Mouse (Mus musculus): ENCODE measurements around the gene Gtpbp1. TPM values are rescaled to one million over a fixed set of nuclear protein-coding genes. Genes with fewer than 3 reads are reported as not detected.

The Gtpbp1 gene
- polyA plus RNA-seq, 1 experiment from 2014 or later = 56.5 TPM

GRCm38 (mm10) chr15:79753420-79753752 is 62.7 kb downstream of the Gtpbp1 start:
- H3K4me1 ChIP-seq (replicated peaks; ENCODE audit: control insufficient read depth, insufficient read depth, low read length) = 0 out of 2 replicates have a peak, but pooled peaks cover 4% of the 10 kb centered on the region
- ATAC-seq = peak; percentile 21; the same call in 1 of the 2 replicates
- H3K36me3 ChIP-seq (ENCODE audit: control insufficient read depth, insufficient read depth) = no peaks in the 10 kb centered on the region
- H3K9ac ChIP-seq (replicated peaks; ENCODE audit: low read depth, low read length) = no peak overlapping the region
- 84% methylated on average over 3 of the region's 3 CpGs for WGBS
- H3K4me3 ChIP-seq (replicated peaks; ENCODE audit: low read length) = no peak overlapping the region
- no peaks in the 10 kb centered on the region for H3K27me3 ChIP-seq (replicated peaks; ENCODE audit: control insufficient read depth, insufficient read depth, low read length)
- no peaks in the 10 kb centered on the region for H3K9me3 ChIP-seq (ENCODE audit: control insufficient read depth, low read length)
- no peak overlapping the region for H3K4me2 ChIP-seq (ENCODE audit: low read length)
- H3K27ac ChIP-seq (ENCODE audit: low read length) = no peak overlapping the region

- Histone ChIP-seq H3K4me3 (replicated peaks; ENCODE audit: low read length) (no peak overlapping the region), H3K4me2 (ENCODE audit: low read length) (no peak overlapping the region), H3K27me3 (replicated peaks; ENCODE audit: control insufficient read depth, insufficient read depth, low read length) (no peaks in the 10 kb centered on the region), H3K36me3 (ENCODE audit: control insufficient read depth, insufficient read depth) (no peaks in the 10 kb centered on the region), H3K9ac (replicated peaks; ENCODE audit: low read depth, low read length) (no peak overlapping the region), H3K4me1 (replicated peaks; ENCODE audit: control insufficient read depth, insufficient read depth, low read length) (0 out of 2 replicates have a peak, but pooled peaks cover 4% of the 10 kb centered on the region), H3K27ac (ENCODE audit: low read length) (no peak overlapping the region), H3K9me3 (ENCODE audit: control insufficient read depth, low read length) (no peaks in the 10 kb centered on the region)
- WGBS = 57% methylated on average over 4 of the region's 4 CpGs
- ATAC-seq = no peak
These were observed 63.2 kb downstream of the Gtpbp1 start for GRCm38 (mm10) chr15:79753873-79754272.

GRCm38 (mm10) chr15:79755176-79755575 is 64.5 kb downstream of the Gtpbp1 start:
- H3K4me1 ChIP-seq (replicated peaks; ENCODE audit: control insufficient read depth, insufficient read depth, low read length) = 0 out of 2 replicates have a peak, but pooled peaks cover 4% of the 10 kb centered on the region
- H3K27ac ChIP-seq (ENCODE audit: low read length) = no peak overlapping the region
- ATAC-seq = no peak
- H3K9me3 ChIP-seq (ENCODE audit: control insufficient read depth, low read length) = no peaks in the 10 kb centered on the region
- no peak overlapping the region for H3K4me3 ChIP-seq (replicated peaks; ENCODE audit: low read length)
- no peak overlapping the region for H3K4me2 ChIP-seq (ENCODE audit: low read length)
- no peaks in the 10 kb centered on the region for H3K27me3 ChIP-seq (replicated peaks; ENCODE audit: control insufficient read depth, insufficient read depth, low read length)
- 86% methylated on average over 4 of the region's 4 CpGs for WGBS
- H3K36me3 ChIP-seq (ENCODE audit: control insufficient read depth, insufficient read depth) = no peaks in the 10 kb centered on the region
- H3K9ac ChIP-seq (replicated peaks; ENCODE audit: low read depth, low read length) = no peak overlapping the region

- no peak overlapping the region for H3K27ac ChIP-seq (ENCODE audit: low read length)
- H3K4me2 ChIP-seq (ENCODE audit: low read length) = no peak overlapping the region
- ATAC-seq = no peak
- 0 out of 2 replicates have a peak, but pooled peaks cover 4% of the 10 kb centered on the region for H3K4me1 ChIP-seq (replicated peaks; ENCODE audit: control insufficient read depth, insufficient read depth, low read length)
- WGBS = 78% methylated on average over 8 of the region's 8 CpGs
- no peaks in the 10 kb centered on the region for H3K9me3 ChIP-seq (ENCODE audit: control insufficient read depth, low read length)
- no peaks in the 10 kb centered on the region for H3K27me3 ChIP-seq (replicated peaks; ENCODE audit: control insufficient read depth, insufficient read depth, low read length)
- H3K4me3 ChIP-seq (replicated peaks; ENCODE audit: low read length) = no peak overlapping the region
- no peak overlapping the region for H3K9ac ChIP-seq (replicated peaks; ENCODE audit: low read depth, low read length)
- no peaks in the 10 kb centered on the region for H3K36me3 ChIP-seq (ENCODE audit: control insufficient read depth, insufficient read depth)
These were observed 65.5 kb downstream of the Gtpbp1 start for GRCm38 (mm10) chr15:79755977-79756625.

- Histone ChIP-seq H3K4me2 (ENCODE audit: low read length) (no peak overlapping the region), H3K27ac (ENCODE audit: low read length) (no peak overlapping the region), H3K4me3 (replicated peaks; ENCODE audit: low read length) (no peak overlapping the region), H3K4me1 (replicated peaks; ENCODE audit: control insufficient read depth, insufficient read depth, low read length) (0 out of 2 replicates have a peak, but pooled peaks cover 4% of the 10 kb centered on the region), H3K9ac (replicated peaks; ENCODE audit: low read depth, low read length) (no peak overlapping the region), H3K9me3 (ENCODE audit: control insufficient read depth, low read length) (no peaks in the 10 kb centered on the region), H3K27me3 (replicated peaks; ENCODE audit: control insufficient read depth, insufficient read depth, low read length) (no peaks in the 10 kb centered on the region), H3K36me3 (ENCODE audit: control insufficient read depth, insufficient read depth) (0 out of 2 replicates have a peak, but pooled peaks cover 1% of the 10 kb centered on the region)
- ATAC-seq = no peak
- WGBS = 97% methylated on average over 3 of the region's 3 CpGs
These were observed 66.5 kb downstream of the Gtpbp1 start for GRCm38 (mm10) chr15:79757118-79757517.

GRCm38 (mm10) chr15:79760956-79761355 is 70.3 kb downstream of the Gtpbp1 start:
- ATAC-seq = no peak
- WGBS = 88% methylated on average over 6 of the region's 6 CpGs
- Histone ChIP-seq H3K9ac (replicated peaks; ENCODE audit: low read depth, low read length) (no peak overlapping the region), H3K27ac (ENCODE audit: low read length) (no peak overlapping the region), H3K27me3 (replicated peaks; ENCODE audit: control insufficient read depth, insufficient read depth, low read length) (no peaks in the 10 kb centered on the region), H3K4me2 (ENCODE audit: low read length) (no peak overlapping the region), H3K9me3 (ENCODE audit: control insufficient read depth, low read length) (no peaks in the 10 kb centered on the region), H3K4me1 (replicated peaks; ENCODE audit: control insufficient read depth, insufficient read depth, low read length) (peaks cover 22% of the 10 kb centered on the region), H3K36me3 (ENCODE audit: control insufficient read depth, insufficient read depth) (peaks cover 9% of the 10 kb centered on the region; the same call in 1 of the 2 replicates), H3K4me3 (replicated peaks; ENCODE audit: low read length) (no peak overlapping the region)

- no peak overlapping the region for H3K4me3 ChIP-seq (replicated peaks; ENCODE audit: low read length)
- no peak for ATAC-seq
- no peaks in the 10 kb centered on the region for H3K27me3 ChIP-seq (replicated peaks; ENCODE audit: control insufficient read depth, insufficient read depth, low read length)
- H3K36me3 ChIP-seq (ENCODE audit: control insufficient read depth, insufficient read depth) = peaks cover 9% of the 10 kb centered on the region; the same call in 1 of the 2 replicates
- H3K4me2 ChIP-seq (ENCODE audit: low read length) = no peak overlapping the region
- no peak overlapping the region for H3K27ac ChIP-seq (ENCODE audit: low read length)
- peaks cover 36% of the 10 kb centered on the region for H3K4me1 ChIP-seq (replicated peaks; ENCODE audit: control insufficient read depth, insufficient read depth, low read length)
- no peak overlapping the region for H3K9ac ChIP-seq (replicated peaks; ENCODE audit: low read depth, low read length)
- 89% methylated on average over 9 of the region's 9 CpGs for WGBS
- no peaks in the 10 kb centered on the region for H3K9me3 ChIP-seq (ENCODE audit: control insufficient read depth, low read length)
These were observed 72.4 kb downstream of the Gtpbp1 start for GRCm38 (mm10) chr15:79763001-79763400.

- peaks cover 9% of the 10 kb centered on the region; the same call in 1 of the 2 replicates for H3K36me3 ChIP-seq (ENCODE audit: control insufficient read depth, insufficient read depth)
- H3K4me1 ChIP-seq (replicated peaks; ENCODE audit: control insufficient read depth, insufficient read depth, low read length) = peaks cover 36% of the 10 kb centered on the region
- no peak for ATAC-seq
- no peak overlapping the region for H3K4me2 ChIP-seq (ENCODE audit: low read length)
- H3K9me3 ChIP-seq (ENCODE audit: control insufficient read depth, low read length) = no peaks in the 10 kb centered on the region
- H3K27ac ChIP-seq (ENCODE audit: low read length) = no peak overlapping the region
- no peak overlapping the region for H3K9ac ChIP-seq (replicated peaks; ENCODE audit: low read depth, low read length)
- no peak overlapping the region for H3K4me3 ChIP-seq (replicated peaks; ENCODE audit: low read length)
- WGBS = 92% methylated on average over 7 of the region's 7 CpGs
- no peaks in the 10 kb centered on the region for H3K27me3 ChIP-seq (replicated peaks; ENCODE audit: control insufficient read depth, insufficient read depth, low read length)
These were observed 73.1 kb downstream of the Gtpbp1 start for GRCm38 (mm10) chr15:79763601-79764246.

- H3K27me3 ChIP-seq (replicated peaks; ENCODE audit: control insufficient read depth, insufficient read depth, low read length) = no peaks in the 10 kb centered on the region
- H3K27ac ChIP-seq (ENCODE audit: low read length) = peak overlapping the region; percentile 6; the same call in 1 of the 2 replicates
- H3K4me1 ChIP-seq (replicated peaks; ENCODE audit: control insufficient read depth, insufficient read depth, low read length) = peaks cover 44% of the 10 kb centered on the region
- peaks cover 9% of the 10 kb centered on the region; the same call in 1 of the 2 replicates for H3K36me3 ChIP-seq (ENCODE audit: control insufficient read depth, insufficient read depth)
- no peak overlapping the region for H3K9ac ChIP-seq (replicated peaks; ENCODE audit: low read depth, low read length)
- H3K4me3 ChIP-seq (replicated peaks; ENCODE audit: low read length) = no peak overlapping the region
- 0 out of 2 replicates have a peak, but pooled peaks have one; percentile 34 for ATAC-seq
- H3K9me3 ChIP-seq (ENCODE audit: control insufficient read depth, low read length) = no peaks in the 10 kb centered on the region
- 73% methylated on average over 11 of the region's 11 CpGs for WGBS
- H3K4me2 ChIP-seq (ENCODE audit: low read length) = no peak overlapping the region
These were observed 74.1 kb downstream of the Gtpbp1 start for GRCm38 (mm10) chr15:79764539-79765267.
